Mouse (Mus musculus) ovary, postnatal 14 days (tissue): ENCODE data around the gene Per3.
A peak's percentile ranks its signal among the peaks of the same experiment; 100 is the strongest.
"Not testable (repeated sequence)": the region's sequence is repeated elsewhere in the genome, so short reads cannot be mapped to it uniquely, and the experiment has no call there.

ENCODE experiments used
- DNase-seq: peaks from one replicate; pipeline ENCODE4 v3.0.0; 2022; ENCODE audit warnings: low spot score

The Per3 gene

GRCm38 (mm10) chr4:151024152-151024551, 20.3 kb downstream of the Per3 start:
- DNase-seq, result no peak

GRCm38 (mm10) chr4:151017356-151017755, 27.1 kb downstream of the Per3 start:
- not testable (repeated sequence) for DNase-seq

GRCm38 (mm10) chr4:151015946-151016345, 28.5 kb downstream of the Per3 start:
- no peak for DNase-seq

GRCm38 (mm10) chr4:151010316-151010715, 34.1 kb downstream of the Per3 start:
- no peak for DNase-seq

GRCm38 (mm10) chr4:151006945-151007344, 37.5 kb downstream of the Per3 start:
- DNase-seq, result peak; percentile 34

GRCm38 (mm10) chr4:151005656-151006318, 38.7 kb downstream of the Per3 start:
- no peak for DNase-seq

- no peak for DNase-seq
Observed at GRCm38 (mm10) chr4:151001397-151001796, 43.1 kb downstream of the Per3 start.

GRCm38 (mm10) chr4:150998626-150999025, 45.8 kb downstream of the Per3 start:
- no peak for DNase-seq

GRCm38 (mm10) chr4:150996797-150997196, 47.7 kb downstream of the Per3 start, which contains the start of gene Uts2:
Gene Uts2, plus strand, starts transcription at chr4:150997097.
- no peak for DNase-seq

GRCm38 (mm10) chr4:150990148-150990547, 54.3 kb downstream of the Per3 start:
- DNase-seq, result no peak

- no peak for DNase-seq
Observed at GRCm38 (mm10) chr4:150980153-150980552, 64.3 kb downstream of the Per3 start.

GRCm38 (mm10) chr4:150979455-150979854, 65.0 kb downstream of the Per3 start:
- no peak for DNase-seq

- DNase-seq, result no peak
Observed at GRCm38 (mm10) chr4:150978156-150978910, 66.1 kb downstream of the Per3 start.

GRCm38 (mm10) chr4:150975145-150975544, 69.3 kb downstream of the Per3 start:
- no peak for DNase-seq

GRCm38 (mm10) chr4:150973264-150973663, 71.2 kb downstream of the Per3 start:
- DNase-seq, result no peak

- no peak for DNase-seq
Observed at GRCm38 (mm10) chr4:150968956-150969355, 75.5 kb downstream of the Per3 start.

GRCm38 (mm10) chr4:150966556-150966955, 77.9 kb downstream of the Per3 start:
- DNase-seq, result peak; percentile 45

GRCm38 (mm10) chr4:150965555-150965951, 78.9 kb downstream of the Per3 start:
- no peak for DNase-seq

- peak; percentile 87 for DNase-seq
Observed at GRCm38 (mm10) chr4:150964635-150965554, 79.6 kb downstream of the Per3 start.

- no peak for DNase-seq
Observed at GRCm38 (mm10) chr4:150963711-150964110, 80.8 kb downstream of the Per3 start.

- DNase-seq, result no peak
Observed at GRCm38 (mm10) chr4:150962231-150962630, 82.2 kb downstream of the Per3 start.

GRCm38 (mm10) chr4:150958536-150958935, 85.9 kb downstream of the Per3 start:
- no peak for DNase-seq
